Mouse (Mus musculus) bone marrow macrophage, adult 2 months (primary cell): Measurements from ENCODE around the gene Adamts9.

Experiments
- CTCF ChIP-seq: IDR thresholded peaks from 2 replicates; pipeline ENCODE4 v1.5.1; 2012; ENCODE audit warnings: low read depth, mild to moderate bottlenecking, low read length, moderate library complexity
- POLR2A ChIP-seq: IDR thresholded peaks from 2 replicates; pipeline ENCODE4 v1.6.1; 2012; ENCODE audit warnings: mild to moderate bottlenecking, low read depth, low read length, borderline replicate concordance

- no peak for TF ChIP-seq POLR2A
- no peak for TF ChIP-seq CTCF
Observed at GRCm38 (mm10) chr6:92883131-92883900, 60.0 kb downstream of the Adamts9 start.
